Mouse (Mus musculus) induced T-regulatory cell, adult 2 months (primary cell): ENCODE data around the gene Cd274.
A peak's percentile ranks its signal among the peaks of the same experiment; 100 is the strongest.
"Not testable (repeated sequence)": the region's sequence is repeated elsewhere in the genome, so short reads cannot be mapped to it uniquely, and the experiment has no call there.

Experiments
- DNase-seq: peaks from one replicate; pipeline ENCODE4 v3.0.0-alpha.2; 2012; ENCODE audit warnings: low read depth

Gene Cd274

GRCm38 (mm10) chr19:29393333-29393732 lies 26.1 kb downstream of the Cd274 start:
- no peak for DNase-seq

DNA sequence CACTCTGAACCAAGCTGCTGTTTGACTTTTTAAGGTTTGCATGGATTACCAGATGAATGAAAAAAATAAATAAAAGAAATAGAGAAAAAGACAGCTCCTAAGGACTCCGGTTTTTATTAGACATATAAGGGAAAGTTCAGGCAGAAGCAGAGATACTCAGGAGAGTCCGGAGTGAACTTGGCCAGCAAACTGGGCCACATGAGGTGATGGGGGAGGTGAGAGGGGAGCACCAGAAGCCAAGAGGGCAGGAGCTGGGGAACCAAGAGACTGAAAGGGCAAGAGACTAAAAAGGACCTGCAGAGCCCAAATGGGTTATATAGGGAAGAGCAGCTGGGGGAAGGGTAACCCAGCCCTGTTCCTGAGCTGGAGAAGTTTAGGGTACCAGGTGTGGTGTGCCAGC lies 27.5 kb downstream of the Cd274 start:
- DNase-seq, result no peak

GRCm38 (mm10) chr19:29396353-29396752 lies 29.1 kb downstream of the Cd274 start:
- no peak for DNase-seq

- no peak for DNase-seq
Measured at GRCm38 (mm10) chr19:29399786-29400185, 32.5 kb downstream of the Cd274 start.

- no peak for DNase-seq
Measured at GRCm38 (mm10) chr19:29400466-29400865, 33.2 kb downstream of the Cd274 start.

- DNase-seq, result no peak
Measured at GRCm38 (mm10) chr19:29402621-29403020, 35.4 kb downstream of the Cd274 start.

DNA sequence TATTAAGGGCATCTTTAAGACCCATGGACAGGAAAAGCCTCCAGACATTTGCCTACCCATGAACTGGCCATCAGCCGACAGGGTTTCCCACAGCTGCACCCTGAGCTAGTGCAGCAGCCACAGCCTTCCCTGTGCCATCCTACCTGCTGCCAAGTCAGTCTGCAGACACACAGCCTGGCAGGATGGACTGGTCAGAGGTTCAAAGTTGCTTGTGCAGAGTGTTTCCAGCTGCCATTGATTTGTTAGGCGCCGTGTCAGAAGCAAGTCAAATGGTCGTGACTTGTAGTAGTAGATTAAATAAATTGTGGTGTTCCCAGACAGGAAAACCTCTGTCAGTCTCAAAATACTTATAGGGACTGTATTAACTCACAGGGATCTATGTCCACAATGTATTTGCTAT lies 36.0 kb downstream of the Cd274 start:
- DNase-seq, result no peak

GRCm38 (mm10) chr19:29405388-29405787 lies 38.1 kb downstream of the Cd274 start:
- DNase-seq, result no peak

- DNase-seq, result no peak
Measured at GRCm38 (mm10) chr19:29406042-29407017, 39.1 kb downstream of the Cd274 start.

DNA sequence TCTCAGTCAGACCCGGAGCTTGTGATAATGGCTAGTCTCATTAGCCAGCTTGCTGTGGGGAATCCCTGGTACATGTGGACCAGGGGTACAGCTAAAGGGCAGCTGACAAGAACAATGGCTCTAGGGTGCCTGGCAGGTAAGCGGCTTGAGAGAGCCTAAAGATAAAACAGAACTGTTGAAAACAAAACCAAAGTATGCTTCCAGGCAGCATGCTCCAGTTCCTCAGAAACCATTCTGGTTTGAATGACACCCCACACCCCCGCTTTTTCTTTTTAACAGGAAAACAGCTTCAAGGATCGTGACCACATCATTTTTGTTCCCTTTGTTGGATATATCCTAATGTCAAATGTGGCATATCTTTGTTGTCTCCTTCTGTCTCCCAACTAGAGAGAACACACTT lies 43.4 kb downstream of the Cd274 start, which contains the start of gene Pdcd1lg2:
Pdcd1lg2 (plus strand) TSS at position 301 of the 400 bp plus-strand sequence.
- DNase-seq, result no peak

GRCm38 (mm10) chr19:29412476-29413420 lies 45.5 kb downstream of the Cd274 start:
- no peak for DNase-seq

- DNase-seq, result no peak
Measured at GRCm38 (mm10) chr19:29414513-29414912, 47.3 kb downstream of the Cd274 start.

- DNase-seq, result not testable (repeated sequence)
Measured at GRCm38 (mm10) chr19:29414917-29415316, 47.7 kb downstream of the Cd274 start.

DNA sequence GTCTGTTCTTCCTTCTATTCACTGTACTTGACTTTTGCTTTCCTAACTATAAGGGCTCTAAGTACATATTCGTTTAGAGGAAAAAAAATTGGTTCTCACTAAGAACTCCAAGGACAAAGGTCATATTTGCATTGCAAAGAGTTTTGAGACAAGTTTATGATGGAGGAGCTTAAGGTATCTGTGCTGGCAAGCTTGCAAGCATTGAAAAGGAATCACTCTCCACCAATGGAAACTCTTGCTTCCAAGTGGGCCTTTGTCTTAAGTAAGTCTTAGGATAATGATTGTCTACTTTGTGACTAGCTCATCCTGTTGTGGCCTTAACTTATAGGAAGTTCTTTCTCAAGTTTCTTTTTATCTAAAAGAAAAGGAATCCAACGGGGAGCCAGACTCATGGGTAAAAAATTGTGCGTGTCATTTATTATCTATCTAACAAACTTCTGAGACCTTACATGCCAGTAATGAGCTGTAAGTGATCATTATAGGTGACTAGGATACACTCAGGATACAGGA lies 49.2 kb downstream of the Cd274 start:
- no peak for DNase-seq

GRCm38 (mm10) chr19:29417188-29417587 lies 49.9 kb downstream of the Cd274 start:
- DNase-seq, result no peak

DNA sequence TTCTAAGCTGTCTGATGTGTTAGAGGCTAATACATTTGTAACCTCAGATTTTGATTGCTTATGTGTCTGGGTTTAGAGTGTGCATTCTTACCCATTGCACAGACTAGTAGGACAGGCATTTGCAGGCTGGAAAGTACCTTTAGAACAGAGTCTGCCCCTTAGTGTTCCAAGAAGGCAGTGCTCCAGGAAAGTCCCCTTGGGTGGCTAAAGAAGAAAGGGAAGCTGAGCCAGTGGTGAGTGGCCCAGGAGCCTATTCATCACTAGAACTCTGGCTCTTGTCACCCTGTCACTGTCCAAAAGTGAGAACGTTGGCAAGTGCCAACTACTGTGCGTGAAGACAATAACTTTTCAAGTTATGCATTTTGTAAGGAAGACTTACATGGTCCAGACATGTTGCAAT lies 50.6 kb downstream of the Cd274 start:
- DNase-seq, result peak; percentile 72

GRCm38 (mm10) chr19:29418661-29419115 lies 51.4 kb downstream of the Cd274 start:
- peak; percentile 87 for DNase-seq

- no peak for DNase-seq
Measured at GRCm38 (mm10) chr19:29419506-29419905, 52.3 kb downstream of the Cd274 start.

GRCm38 (mm10) chr19:29419946-29420345 lies 52.7 kb downstream of the Cd274 start:
- no peak for DNase-seq

GRCm38 (mm10) chr19:29420397-29420796 lies 53.1 kb downstream of the Cd274 start:
- no peak for DNase-seq

DNA sequence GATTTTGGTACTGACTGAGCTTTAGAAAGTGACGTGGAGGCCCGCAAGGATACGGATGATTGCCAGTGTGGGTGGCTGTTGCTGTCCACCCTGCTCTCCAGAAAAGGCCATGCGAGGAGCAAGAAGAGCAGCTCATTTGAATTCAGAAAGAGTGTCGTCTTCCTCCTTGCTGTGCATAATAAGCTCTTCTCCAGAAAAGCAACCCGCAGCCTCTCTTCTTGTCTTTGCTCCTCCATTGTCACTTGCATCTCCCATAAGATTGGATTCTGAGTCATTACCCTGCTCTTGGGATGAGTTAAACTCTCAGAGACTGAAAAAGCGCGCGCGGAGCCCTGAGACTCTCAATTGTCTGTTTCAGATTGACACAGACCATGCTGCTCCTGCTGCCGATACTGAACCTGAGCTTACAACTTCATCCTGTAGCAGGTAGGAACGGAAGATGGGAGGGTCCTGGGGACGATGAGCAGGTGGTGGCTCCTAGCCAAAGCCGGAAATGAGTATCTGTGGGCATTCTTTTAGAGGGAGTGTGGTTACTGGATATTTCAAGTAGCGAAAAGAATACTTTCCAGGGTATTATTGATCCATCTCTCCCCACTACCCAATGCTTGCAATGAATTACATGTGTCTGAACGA lies 54.9 kb downstream of the Cd274 start:
- peak; percentile 64 for DNase-seq

GRCm38 (mm10) chr19:29422796-29423195 lies 55.5 kb downstream of the Cd274 start:
- no peak for DNase-seq
